Mouse (Mus musculus): ENCODE results near the gene Ier5.

- no peak for TF ChIP-seq KAT2A (conservative IDR thresholded peaks at IDR 0.05; ENCODE audit: low read depth, low read length)
- TF ChIP-seq EP300 (IDR thresholded peaks at IDR 0.05; ENCODE audit: low read depth in 1 of 2, low read length in 2 of 2): no peak
- no peak for TF ChIP-seq MXI1 (IDR thresholded peaks at IDR 0.05; ENCODE audit: low read depth, low read length)
These were observed 48.4 kb downstream of the Ier5 start for GRCm38 (mm10) chr1:155050897-155051592.

Measured in MEL (cell line).